Mouse (Mus musculus) cerebellum, postnatal 36 days (tissue): Measurements from ENCODE around the gene Klf15.

ENCODE experiments used
- DNase-seq, 2 experiments: peaks; one replicate each; pipeline ENCODE4 v3.0.0; 2021 to 2022; ENCODE audit warnings: mixed read lengths in 2 of 2

Gene Klf15

GRCm38 (mm10) chr6:90462181-90462706 lies at the start of gene Klf15:
Klf15 (plus strand) TSS chr6:90462576.
- peak; percentile 76 to 86 for DNase-seq

GRCm38 (mm10) chr6:90422565-90422964 lies 39.8 kb upstream of the Klf15 start:
- DNase-seq, result peak; percentile 75 to 80

- DNase-seq, result no peak
Measured at GRCm38 (mm10) chr6:90425361-90425760, 37.0 kb upstream of the Klf15 start.

- no peak for DNase-seq
Measured at GRCm38 (mm10) chr6:90426003-90426402, 36.4 kb upstream of the Klf15 start.

- DNase-seq, result peak; percentile 72 to 76
Measured at GRCm38 (mm10) chr6:90428380-90428974, 33.9 kb upstream of the Klf15 start, which contains the start of gene Cfap100. Cfap100 (minus strand) TSS chr6:90428797.

- DNase-seq, result no peak
Measured at GRCm38 (mm10) chr6:90429911-90430310, 32.5 kb upstream of the Klf15 start.

- DNase-seq, result no peak
Measured at GRCm38 (mm10) chr6:90431487-90431886, 30.9 kb upstream of the Klf15 start.

- no peak for DNase-seq
Measured at GRCm38 (mm10) chr6:90434687-90435086, 27.7 kb upstream of the Klf15 start.

GRCm38 (mm10) chr6:90435195-90435618 lies 27.2 kb upstream of the Klf15 start:
- DNase-seq, result peak; percentile 89 to 90

GRCm38 (mm10) chr6:90436192-90436907 lies 26.0 kb upstream of the Klf15 start:
- no peak for DNase-seq

- no peak for DNase-seq
Measured at GRCm38 (mm10) chr6:90437041-90437440, 25.3 kb upstream of the Klf15 start.

GRCm38 (mm10) chr6:90446883-90447282 lies 15.5 kb upstream of the Klf15 start:
- no peak for DNase-seq

- peak; percentile 87 to 91 for DNase-seq
Measured at GRCm38 (mm10) chr6:90450179-90450578, 12.2 kb upstream of the Klf15 start.

GRCm38 (mm10) chr6:90450697-90451096 lies 11.7 kb upstream of the Klf15 start:
- DNase-seq, result peak in 1 of 2 experiments; percentile 18

GRCm38 (mm10) chr6:90451512-90451911 lies 10.9 kb upstream of the Klf15 start:
- no peak for DNase-seq

- no peak for DNase-seq
Measured at GRCm38 (mm10) chr6:90452603-90453002, 9.8 kb upstream of the Klf15 start.

- no peak for DNase-seq
Measured at GRCm38 (mm10) chr6:90453751-90454150, 8.6 kb upstream of the Klf15 start.

- no peak for DNase-seq
Measured at GRCm38 (mm10) chr6:90457421-90457820, 5.0 kb upstream of the Klf15 start.

- DNase-seq, result no peak
Measured at GRCm38 (mm10) chr6:90461181-90461580, 1.2 kb upstream of the Klf15 start.

- DNase-seq, result peak in 1 of 2 experiments; percentile 19
Measured at GRCm38 (mm10) chr6:90461771-90462170, 605 bp upstream of the Klf15 start.

- peak in 1 of 2 experiments; percentile 35 for DNase-seq
Measured at GRCm38 (mm10) chr6:90462841-90463227, 458 bp downstream of the Klf15 start.

GRCm38 (mm10) chr6:90463228-90463862 lies 969 bp downstream of the Klf15 start:
- peak; percentile 57 to 61 for DNase-seq

- DNase-seq, result no peak
Measured at GRCm38 (mm10) chr6:90463890-90464421, 1.6 kb downstream of the Klf15 start.
